Mouse (Mus musculus): ENCODE data around the gene Nr2e3. TPM values are rescaled to one million over a fixed set of nuclear protein-coding genes. Genes with fewer than 3 reads are reported as not detected.

Gene Nr2e3
- polyA plus RNA-seq, 1 experiment from 2014 or later: not detected

DNA sequence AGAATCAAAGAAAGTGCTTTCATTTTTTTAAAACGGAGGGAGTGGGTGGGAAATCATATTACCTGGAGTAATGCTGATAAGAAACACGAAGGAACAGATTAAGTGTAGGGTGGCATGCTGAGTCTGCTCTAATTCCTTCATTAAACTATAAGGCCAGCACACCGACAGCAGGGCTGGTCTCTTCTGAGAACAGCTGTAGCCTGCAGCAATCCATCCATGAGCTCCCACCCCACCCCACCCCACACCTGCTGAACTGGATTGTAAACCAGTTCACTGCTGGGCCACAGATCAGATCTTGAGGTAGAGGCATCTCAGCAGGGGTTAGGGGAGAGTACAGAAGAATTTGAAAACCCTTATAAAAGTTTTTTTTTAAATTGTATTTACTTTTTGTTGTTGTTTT, 5.3 kb downstream of the Nr2e3 start:
- Histone ChIP-seq H3K4me3 (ENCODE audit: low read length) (no peak overlapping the region), H3K27ac (ENCODE audit: low read depth, low read length) (no peak overlapping the region)
- no peak for ATAC-seq (ENCODE audit: low FRiP score, low TSS enrichment)

DNA sequence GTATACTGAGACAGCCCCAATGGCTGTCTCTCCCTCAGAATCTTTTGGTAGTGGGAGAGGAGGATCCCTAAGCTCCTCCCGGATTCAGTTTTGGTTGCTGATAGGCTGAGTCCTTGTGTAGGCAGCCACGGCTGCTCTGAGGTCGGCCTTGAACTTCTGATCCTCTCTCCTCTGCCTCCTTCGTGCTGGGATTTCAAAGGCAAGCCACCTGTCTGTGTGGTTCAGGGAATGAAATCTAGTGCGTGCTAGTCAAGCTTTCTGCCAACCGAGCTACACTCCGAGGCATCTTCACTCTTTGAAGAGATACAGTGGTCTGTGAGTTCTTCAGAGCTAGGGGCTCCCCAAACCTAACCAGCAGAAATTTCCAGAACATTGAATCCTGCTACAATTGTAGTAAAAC, 6.9 kb downstream of the Nr2e3 start:
- Histone ChIP-seq H3K4me3 (ENCODE audit: low read length) (no peak overlapping the region), H3K36me3 (ENCODE audit: control insufficient read depth, insufficient read depth, low read length) (no peaks in the 10 kb centered on the region), H3K9me3 (ENCODE audit: control insufficient read depth, low read length) (no peaks in the 10 kb centered on the region), H3K27ac (ENCODE audit: low read depth, low read length) (no peak overlapping the region), H3K4me2 (replicated peaks; ENCODE audit: low read depth, low read length) (no peak overlapping the region), H3K9ac (ENCODE audit: low read depth, low read length) (no peak overlapping the region), H3K4me1 (ENCODE audit: control insufficient read depth, insufficient read depth, low read length) (no peaks in the 10 kb centered on the region), H3K27me3 (ENCODE audit: control insufficient read depth, insufficient read depth, low read length) (no peaks in the 10 kb centered on the region)
- 88% methylated on average over 7 of the region's 7 CpGs for WGBS
- no peak for ATAC-seq (ENCODE audit: low FRiP score, low TSS enrichment)

More for the DNA sequence above, 5.3 kb downstream of the Nr2e3 start:
- 64% methylated on average over 3 of the region's 3 CpGs for WGBS
- Histone ChIP-seq H3K27me3 (ENCODE audit: control insufficient read depth, insufficient read depth, low read length) (no peaks in the 10 kb centered on the region), H3K36me3 (ENCODE audit: control insufficient read depth, insufficient read depth, low read length) (no peaks in the 10 kb centered on the region), H3K4me1 (ENCODE audit: control insufficient read depth, insufficient read depth, low read length) (no peaks in the 10 kb centered on the region), H3K9ac (ENCODE audit: low read depth, low read length) (no peak overlapping the region), H3K9me3 (ENCODE audit: control insufficient read depth, low read length) (no peaks in the 10 kb centered on the region), H3K4me2 (replicated peaks; ENCODE audit: low read depth, low read length) (no peak overlapping the region)

DNA sequence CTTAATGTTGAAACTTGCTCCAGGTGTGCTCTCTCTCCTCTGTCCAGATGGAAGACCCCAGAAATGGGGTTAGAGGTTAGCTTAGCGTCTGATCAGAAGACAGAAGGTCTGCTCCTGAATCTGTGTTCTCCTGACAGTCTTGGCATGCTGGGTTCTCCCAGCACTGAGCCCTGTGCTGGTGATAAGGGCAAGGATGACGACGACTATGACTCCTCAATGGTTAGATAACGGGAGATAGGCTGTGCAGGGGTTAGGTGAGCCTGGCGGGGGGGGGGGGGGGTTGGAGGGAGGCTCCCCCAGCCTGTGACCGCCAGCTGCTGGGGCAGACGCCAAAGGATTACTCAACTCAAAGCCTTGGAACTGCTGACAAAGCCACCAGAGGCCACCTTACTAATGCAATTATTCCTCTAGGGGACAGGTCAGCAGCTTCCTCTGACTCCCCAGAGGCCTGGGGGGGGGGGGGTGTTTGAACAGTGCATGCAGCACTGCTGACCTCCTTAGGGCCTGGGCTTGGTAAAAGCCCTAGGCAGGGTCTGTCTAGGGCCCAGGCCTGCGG, 7.9 kb downstream of the Nr2e3 start:
- Histone ChIP-seq H3K27me3 (ENCODE audit: control insufficient read depth, insufficient read depth, low read length) (no peaks in the 10 kb centered on the region), H3K4me2 (replicated peaks; ENCODE audit: low read depth, low read length) (no peak overlapping the region), H3K4me3 (ENCODE audit: low read length) (no peak overlapping the region), H3K36me3 (ENCODE audit: control insufficient read depth, insufficient read depth, low read length) (no peaks in the 10 kb centered on the region), H3K9ac (ENCODE audit: low read depth, low read length) (no peak overlapping the region), H3K9me3 (ENCODE audit: control insufficient read depth, low read length) (no peaks in the 10 kb centered on the region), H3K27ac (ENCODE audit: low read depth, low read length) (no peak overlapping the region), H3K4me1 (ENCODE audit: control insufficient read depth, insufficient read depth, low read length) (no peaks in the 10 kb centered on the region)
- WGBS: 70% methylated on average over 8 of the region's 8 CpGs
- ATAC-seq (ENCODE audit: low FRiP score, low TSS enrichment): no peak

DNA sequence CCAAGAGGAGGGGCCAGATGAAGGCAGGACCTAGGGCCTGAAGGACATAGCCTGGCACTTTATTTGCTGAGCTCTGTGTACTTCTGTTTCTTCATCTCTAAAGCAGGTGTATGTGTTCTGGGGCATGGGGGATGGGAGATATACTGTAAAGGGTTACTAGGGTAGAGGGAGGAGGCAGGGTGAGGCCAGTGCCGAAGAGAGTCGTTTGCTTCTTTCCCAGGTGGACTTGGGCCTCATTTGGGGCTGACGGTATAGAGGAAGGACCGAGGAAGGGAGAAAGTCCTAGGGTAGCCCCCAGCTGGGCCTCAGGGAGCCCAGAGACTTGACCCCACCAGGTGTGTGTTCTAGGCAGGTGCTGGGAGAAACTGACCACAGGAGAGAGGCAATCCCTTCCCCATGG, 8.5 kb downstream of the Nr2e3 start:
- H3K4me3 ChIP-seq (ENCODE audit: low read length): no peak overlapping the region
- H3K4me2 ChIP-seq (replicated peaks; ENCODE audit: low read depth, low read length): no peak overlapping the region
- no peak overlapping the region for H3K27ac ChIP-seq (ENCODE audit: low read depth, low read length)
- no peak for ATAC-seq (ENCODE audit: low FRiP score, low TSS enrichment)
- no peak overlapping the region for H3K9ac ChIP-seq (ENCODE audit: low read depth, low read length)
- H3K27me3 ChIP-seq (ENCODE audit: control insufficient read depth, insufficient read depth, low read length): no peaks in the 10 kb centered on the region
- 66% methylated on average over 4 of the region's 4 CpGs for WGBS
- no peaks in the 10 kb centered on the region for H3K4me1 ChIP-seq (ENCODE audit: control insufficient read depth, insufficient read depth, low read length)
- no peaks in the 10 kb centered on the region for H3K9me3 ChIP-seq (ENCODE audit: control insufficient read depth, low read length)
- no peaks in the 10 kb centered on the region for H3K36me3 ChIP-seq (ENCODE audit: control insufficient read depth, insufficient read depth, low read length)

DNA sequence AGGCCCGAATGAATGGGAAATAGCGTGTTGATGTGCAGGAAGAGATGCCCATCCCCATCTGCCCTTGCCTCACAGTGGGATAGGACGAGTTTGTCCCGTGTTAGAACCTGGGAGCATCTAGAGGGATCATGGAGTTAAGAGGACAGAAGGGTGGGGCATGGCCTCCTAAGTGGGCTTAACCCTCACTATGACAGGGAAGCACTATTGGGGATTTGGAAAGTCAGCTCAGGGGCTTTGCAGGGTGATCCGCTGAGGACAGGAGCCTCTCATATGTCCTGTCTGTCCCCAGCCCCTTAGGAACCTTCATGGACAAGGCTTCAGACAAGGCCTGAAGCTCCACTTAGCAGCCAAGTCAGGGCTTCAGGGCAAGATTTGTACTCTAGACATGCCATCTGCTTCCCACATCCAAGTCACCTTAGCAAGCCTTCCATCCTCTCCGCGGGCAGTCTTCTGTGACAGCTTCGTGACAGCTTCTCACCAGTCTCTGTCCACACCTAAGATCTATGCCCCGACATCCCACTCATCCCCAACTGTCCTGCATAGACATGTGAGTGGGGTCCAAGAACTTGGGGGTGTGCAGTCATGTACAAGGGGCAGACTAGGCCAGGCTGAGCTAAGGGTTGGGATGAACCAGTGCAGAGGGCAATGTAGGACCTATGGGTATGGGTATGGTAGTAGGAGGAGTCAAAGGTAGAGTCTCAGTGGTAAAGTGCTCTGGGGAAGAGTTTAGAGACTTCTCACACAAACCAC, 9.3 kb downstream of the Nr2e3 start:
- H3K4me2 ChIP-seq (replicated peaks; ENCODE audit: low read depth, low read length): no peak overlapping the region
- no peak overlapping the region for H3K9ac ChIP-seq (ENCODE audit: low read depth, low read length)
- no peaks in the 10 kb centered on the region for H3K4me1 ChIP-seq (ENCODE audit: control insufficient read depth, insufficient read depth, low read length)
- no peaks in the 10 kb centered on the region for H3K36me3 ChIP-seq (ENCODE audit: control insufficient read depth, insufficient read depth, low read length)
- H3K4me3 ChIP-seq (ENCODE audit: low read length): no peak overlapping the region
- 88% methylated on average over 9 of the region's 9 CpGs for WGBS
- no peak overlapping the region for H3K27ac ChIP-seq (ENCODE audit: low read depth, low read length)
- no peaks in the 10 kb centered on the region for H3K27me3 ChIP-seq (ENCODE audit: control insufficient read depth, insufficient read depth, low read length)
- no peaks in the 10 kb centered on the region for H3K9me3 ChIP-seq (ENCODE audit: control insufficient read depth, low read length)
- no peak for ATAC-seq (ENCODE audit: low FRiP score, low TSS enrichment)

DNA sequence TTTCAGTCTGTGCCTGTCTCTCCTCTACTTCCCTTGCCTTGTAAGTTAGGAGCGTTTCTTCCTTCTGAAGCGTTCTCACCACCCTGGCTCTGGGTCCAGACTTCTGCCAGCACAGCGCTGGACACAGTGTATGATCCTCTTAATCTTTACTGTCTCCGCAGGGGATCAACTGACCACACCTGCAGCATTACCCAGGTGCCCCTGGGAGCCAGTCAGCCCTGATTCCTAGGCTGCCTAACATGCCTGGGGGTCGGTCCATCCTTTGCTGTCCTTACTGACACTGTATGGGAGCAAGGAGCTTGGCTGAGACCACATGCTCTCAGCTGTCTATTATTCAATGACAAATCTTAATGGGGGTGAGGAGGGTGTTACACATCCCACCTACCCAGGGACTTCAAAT, 10.5 kb downstream of the Nr2e3 start:
- H3K9me3 ChIP-seq (ENCODE audit: control insufficient read depth, low read length): no peaks in the 10 kb centered on the region
- no peak overlapping the region for H3K27ac ChIP-seq (ENCODE audit: low read depth, low read length)
- H3K27me3 ChIP-seq (ENCODE audit: control insufficient read depth, insufficient read depth, low read length): no peaks in the 10 kb centered on the region
- no peak overlapping the region for H3K4me3 ChIP-seq (ENCODE audit: low read length)
- H3K36me3 ChIP-seq (ENCODE audit: control insufficient read depth, insufficient read depth, low read length): no peaks in the 10 kb centered on the region
- WGBS: 91% methylated on average over 5 of the region's 5 CpGs
- no peak for ATAC-seq (ENCODE audit: low FRiP score, low TSS enrichment)
- no peak overlapping the region for H3K4me2 ChIP-seq (replicated peaks; ENCODE audit: low read depth, low read length)
- no peaks in the 10 kb centered on the region for H3K4me1 ChIP-seq (ENCODE audit: control insufficient read depth, insufficient read depth, low read length)
- H3K9ac ChIP-seq (ENCODE audit: low read depth, low read length): no peak overlapping the region

DNA sequence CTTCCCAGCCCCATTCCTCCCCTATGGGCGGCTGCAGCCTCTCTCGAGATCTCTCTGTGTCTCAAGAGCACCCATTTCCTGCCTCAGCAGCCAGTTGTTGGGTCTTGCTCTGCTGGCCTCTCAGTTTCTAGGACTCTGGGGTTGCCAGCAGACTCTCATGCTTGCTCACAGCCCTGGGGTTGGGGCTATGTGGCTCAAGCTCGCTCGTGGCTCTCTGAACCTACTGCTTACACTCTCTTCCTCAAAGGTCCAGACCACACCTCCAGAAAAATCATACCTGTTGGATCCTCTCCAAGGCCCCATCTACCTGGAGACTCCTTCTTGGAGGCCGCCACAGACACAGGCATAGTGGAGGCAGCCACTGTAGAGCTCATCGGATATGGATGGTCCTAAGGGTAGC, 10.9 kb downstream of the Nr2e3 start:
- Histone ChIP-seq H3K4me1 (ENCODE audit: control insufficient read depth, insufficient read depth, low read length) (no peaks in the 10 kb centered on the region), H3K36me3 (ENCODE audit: control insufficient read depth, insufficient read depth, low read length) (no peaks in the 10 kb centered on the region), H3K27me3 (ENCODE audit: control insufficient read depth, insufficient read depth, low read length) (no peaks in the 10 kb centered on the region), H3K4me3 (ENCODE audit: low read length) (no peak overlapping the region), H3K9me3 (ENCODE audit: control insufficient read depth, low read length) (no peaks in the 10 kb centered on the region), H3K4me2 (replicated peaks; ENCODE audit: low read depth, low read length) (no peak overlapping the region), H3K9ac (ENCODE audit: low read depth, low read length) (no peak overlapping the region), H3K27ac (ENCODE audit: low read depth, low read length) (no peak overlapping the region)
- no peak for ATAC-seq (ENCODE audit: low FRiP score, low TSS enrichment)
- 80% methylated on average over 6 of the region's 6 CpGs for WGBS

DNA sequence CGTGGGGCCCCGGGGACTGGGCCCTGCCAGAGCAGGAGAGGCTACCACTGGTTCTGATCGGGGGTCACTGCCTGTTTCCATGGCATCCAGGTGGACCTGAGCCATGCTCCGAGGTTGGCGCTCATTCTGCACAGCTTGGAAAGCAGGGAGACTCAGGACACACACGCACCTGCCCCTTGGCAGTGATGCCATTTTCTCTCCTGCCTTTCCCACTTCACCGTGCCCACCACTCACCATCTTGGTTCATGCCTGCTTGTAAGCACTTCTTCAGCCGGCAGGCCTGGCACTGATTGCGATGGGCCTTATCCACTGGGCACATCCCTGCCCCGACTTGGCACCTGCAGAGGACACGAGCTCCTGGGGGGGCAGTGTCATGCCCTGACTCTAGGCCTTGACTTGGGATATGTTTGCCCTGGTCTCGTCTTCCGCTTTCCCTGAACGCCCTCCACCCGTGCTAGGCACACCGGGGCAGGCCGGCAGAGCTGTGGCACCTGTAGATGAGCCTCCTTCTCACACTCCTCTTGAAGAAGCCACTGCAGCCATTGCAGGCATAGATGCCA, 11.7 kb downstream of the Nr2e3 start:
- Histone ChIP-seq H3K9me3 (ENCODE audit: control insufficient read depth, low read length) (no peaks in the 10 kb centered on the region), H3K4me2 (replicated peaks; ENCODE audit: low read depth, low read length) (no peak overlapping the region), H3K4me1 (ENCODE audit: control insufficient read depth, insufficient read depth, low read length) (no peaks in the 10 kb centered on the region), H3K9ac (ENCODE audit: low read depth, low read length) (no peak overlapping the region), H3K27ac (ENCODE audit: low read depth, low read length) (no peak overlapping the region), H3K36me3 (ENCODE audit: control insufficient read depth, insufficient read depth, low read length) (no peaks in the 10 kb centered on the region), H3K4me3 (ENCODE audit: low read length) (no peak overlapping the region), H3K27me3 (ENCODE audit: control insufficient read depth, insufficient read depth, low read length) (no peaks in the 10 kb centered on the region)
- ATAC-seq (ENCODE audit: low FRiP score, low TSS enrichment): no peak
- 90% methylated on average over 17 of the region's 17 CpGs for WGBS

DNA sequence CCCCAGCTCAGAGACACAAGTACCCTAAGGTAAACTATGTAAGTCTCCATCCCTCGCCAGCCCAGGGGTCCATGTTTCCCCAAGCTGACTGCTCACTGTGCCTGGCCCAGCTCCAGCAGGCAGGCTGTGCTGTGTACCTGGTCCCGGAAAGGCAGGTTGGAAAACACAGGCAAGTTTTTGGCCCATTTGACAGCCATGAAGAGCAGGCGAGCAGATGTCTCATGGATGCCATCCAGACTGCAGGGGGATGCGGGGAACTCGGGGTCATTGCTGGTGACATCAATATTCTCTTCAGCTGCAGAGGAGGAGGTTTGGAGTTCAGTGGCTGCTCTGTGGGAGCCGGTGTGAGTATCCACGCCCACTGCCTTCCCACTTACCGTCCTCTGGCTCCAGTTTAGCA, 12.2 kb downstream of the Nr2e3 start:
- Histone ChIP-seq H3K4me3 (ENCODE audit: low read length) (no peak overlapping the region), H3K9me3 (ENCODE audit: control insufficient read depth, low read length) (no peaks in the 10 kb centered on the region), H3K36me3 (ENCODE audit: control insufficient read depth, insufficient read depth, low read length) (no peaks in the 10 kb centered on the region), H3K4me1 (ENCODE audit: control insufficient read depth, insufficient read depth, low read length) (no peaks in the 10 kb centered on the region), H3K4me2 (replicated peaks; ENCODE audit: low read depth, low read length) (no peak overlapping the region), H3K9ac (ENCODE audit: low read depth, low read length) (no peak overlapping the region), H3K27me3 (ENCODE audit: control insufficient read depth, insufficient read depth, low read length) (no peaks in the 10 kb centered on the region), H3K27ac (ENCODE audit: low read depth, low read length) (no peak overlapping the region)
- WGBS: 46% methylated on average over 8 of the region's 8 CpGs
- no peak for ATAC-seq (ENCODE audit: low FRiP score, low TSS enrichment)

Data from kidney, embryonic 14.5 days (tissue).